Mouse (Mus musculus) forebrain, embryonic 13.5 days (tissue): ENCODE data around the gene 1700017B05Rik. TPM values are rescaled to one million over a fixed set of nuclear protein-coding genes. Genes with fewer than 3 reads are reported as not detected.

ENCODE experiments used
- ATAC-seq: fragments of 200-750 bp; cut with Nextera tagmentation; 2 replicates; pipeline ENCODE4 v1.8.0; 2017
- H3K27ac ChIP-seq: fragments of 300-500 bp; sonication (generic); 2 replicates; pipeline ENCODE4 v1.5.1; 2015; ENCODE audit warnings: inconsistent platforms, mild to moderate bottlenecking, moderate library complexity
- H3K27me3 ChIP-seq: fragments of 300-500 bp; sonication (generic); 2 replicates; pipeline ENCODE4 v1.6.1; 2015; ENCODE audit warnings: mild to moderate bottlenecking, inconsistent platforms
- H3K36me3 ChIP-seq: fragments of 300-500 bp; sonication (generic); 2 replicates; pipeline ENCODE4 v1.6.1; 2015; ENCODE audit warnings: mild to moderate bottlenecking, inconsistent platforms; ENCODE audit not compliant: poor library complexity, severe bottlenecking
- H3K4me1 ChIP-seq: fragments of 300-500 bp; sonication (generic); 2 replicates; pipeline ENCODE4 v1.6.1; 2015; ENCODE audit warnings: inconsistent platforms
- H3K4me2 ChIP-seq: fragments of 300-500 bp; sonication (generic); 2 replicates; pipeline ENCODE4 v1.6.1; 2015; ENCODE audit warnings: inconsistent platforms, mild to moderate bottlenecking, moderate library complexity
- H3K4me3 ChIP-seq: fragments of 300-500 bp; sonication (generic); 2 replicates; pipeline ENCODE4 v1.5.1; 2015; ENCODE audit warnings: mild to moderate bottlenecking, inconsistent platforms
- H3K9ac ChIP-seq: fragments of 300-500 bp; sonication (generic); 2 replicates; pipeline ENCODE4 v1.6.1; 2015; ENCODE audit warnings: mild to moderate bottlenecking, inconsistent platforms
- H3K9me3 ChIP-seq: fragments of 300-500 bp; sonication (generic); replicated peaks from 2 replicates; pipeline ENCODE4 v1.6.1; 2016; ENCODE audit warnings: inconsistent platforms
- WGBS: fragments of 180-500 bp; shearing (Covaris S2); methylation state at CpG from one replicate; pipeline ENCODE4 v1.1.7; 2015; 5-methylcytosine and 5-hydroxymethylcytosine counted together
- polyA plus RNA-seq: library from polyadenylated mRNA; unstranded; fragments of >200 nt; fragmentation: Nextera tagmentation; extraction: Ambion mirVana; gene quantifications from 2 replicates; pipeline ENCODE4 v1.2.1, GENCODE M21; 2015

1700017B05Rik gene
- polyA plus RNA-seq, 1 experiment from 2014 or later = 5.8 TPM

- Histone ChIP-seq H3K27me3 (no peaks in the 10 kb centered on the region), H3K4me2 (no peak overlapping the region), H3K36me3 (no peaks in the 10 kb centered on the region), H3K4me3 (no peak overlapping the region), H3K4me1 (no peaks in the 10 kb centered on the region), H3K27ac (no peak overlapping the region), H3K9ac (no peak overlapping the region), H3K9me3 (no peaks in the 10 kb centered on the region)
- 78% methylated on average over 3 of the region's 3 CpGs for WGBS
- ATAC-seq = no peak
Measured at GRCm38 (mm10) chr9:57294905-57295304, 32.5 kb upstream of the 1700017B05Rik start.

- 89% methylated on average over 6 of the region's 6 CpGs for WGBS
- Histone ChIP-seq H3K27ac (no peak overlapping the region), H3K36me3 (no peaks in the 10 kb centered on the region), H3K9ac (no peak overlapping the region), H3K4me2 (no peak overlapping the region), H3K4me3 (no peak overlapping the region), H3K4me1 (no peaks in the 10 kb centered on the region), H3K27me3 (no peaks in the 10 kb centered on the region), H3K9me3 (no peaks in the 10 kb centered on the region)
- ATAC-seq = no peak
Measured at GRCm38 (mm10) chr9:57287183-57287582, 24.8 kb upstream of the 1700017B05Rik start.

GRCm38 (mm10) chr9:57283311-57283710, 20.9 kb upstream of the 1700017B05Rik start:
- Histone ChIP-seq H3K4me2 (no peak overlapping the region), H3K27ac (no peak overlapping the region), H3K4me1 (peaks cover 10% of the 10 kb centered on the region), H3K36me3 (no peaks in the 10 kb centered on the region), H3K27me3 (no peaks in the 10 kb centered on the region), H3K9me3 (no peaks in the 10 kb centered on the region), H3K9ac (no peak overlapping the region), H3K4me3 (no peak overlapping the region)
- WGBS = 78% methylated on average over 4 of the region's 4 CpGs
- no peak for ATAC-seq

GRCm38 (mm10) chr9:57282686-57283085, 20.3 kb upstream of the 1700017B05Rik start:
- Histone ChIP-seq H3K27me3 (no peaks in the 10 kb centered on the region), H3K36me3 (no peaks in the 10 kb centered on the region), H3K4me3 (no peak overlapping the region), H3K27ac (no peak overlapping the region), H3K4me2 (no peak overlapping the region), H3K4me1 (peaks cover 10% of the 10 kb centered on the region), H3K9me3 (no peaks in the 10 kb centered on the region), H3K9ac (no peak overlapping the region)
- ATAC-seq = no peak
- WGBS = 81% methylated on average over 3 of the region's 3 CpGs

GRCm38 (mm10) chr9:57281549-57281948, 19.1 kb upstream of the 1700017B05Rik start:
- Histone ChIP-seq H3K4me1 (peaks cover 10% of the 10 kb centered on the region), H3K9ac (peak overlapping the region; percentile 61), H3K4me2 (peak overlapping the region; percentile 57), H3K4me3 (peak overlapping the region; percentile 20), H3K27ac (no peak overlapping the region), H3K36me3 (no peaks in the 10 kb centered on the region), H3K27me3 (no peaks in the 10 kb centered on the region), H3K9me3 (no peaks in the 10 kb centered on the region)
- peak; percentile 45; the same call in 1 of the 2 replicates for ATAC-seq
- 7% methylated on average over 20 of the region's 20 CpGs for WGBS

- Histone ChIP-seq H3K4me3 (no peak overlapping the region), H3K4me2 (no peak overlapping the region), H3K27ac (no peak overlapping the region), H3K4me1 (peaks cover 10% of the 10 kb centered on the region), H3K36me3 (no peaks in the 10 kb centered on the region), H3K9ac (no peak overlapping the region), H3K27me3 (no peaks in the 10 kb centered on the region), H3K9me3 (no peaks in the 10 kb centered on the region)
- 61% methylated on average over 4 of the region's 4 CpGs for WGBS
- no peak for ATAC-seq
Measured at GRCm38 (mm10) chr9:57279441-57279840, 17.0 kb upstream of the 1700017B05Rik start.

GRCm38 (mm10) chr9:57278268-57278667, 15.9 kb upstream of the 1700017B05Rik start:
- no peak overlapping the region for H3K27ac ChIP-seq
- H3K27me3 ChIP-seq = no peaks in the 10 kb centered on the region
- ATAC-seq = no peak
- H3K4me2 ChIP-seq = no peak overlapping the region
- no peak overlapping the region for H3K4me3 ChIP-seq
- WGBS = 79% methylated on average over 4 of the region's 4 CpGs
- no peaks in the 10 kb centered on the region for H3K36me3 ChIP-seq
- no peaks in the 10 kb centered on the region for H3K9me3 ChIP-seq
- H3K9ac ChIP-seq = no peak overlapping the region
- peaks cover 10% of the 10 kb centered on the region for H3K4me1 ChIP-seq

GRCm38 (mm10) chr9:57276311-57276710, 13.9 kb upstream of the 1700017B05Rik start:
- Histone ChIP-seq H3K4me3 (no peak overlapping the region), H3K27me3 (no peaks in the 10 kb centered on the region), H3K4me1 (peaks cover 6% of the 10 kb centered on the region; the same call in 1 of the 2 replicates), H3K4me2 (no peak overlapping the region), H3K36me3 (no peaks in the 10 kb centered on the region), H3K9me3 (no peaks in the 10 kb centered on the region), H3K27ac (no peak overlapping the region), H3K9ac (no peak overlapping the region)
- no peak for ATAC-seq

GRCm38 (mm10) chr9:57273805-57274494, 11.5 kb upstream of the 1700017B05Rik start:
- WGBS = 40% methylated on average over 6 of the region's 6 CpGs
- no peaks in the 10 kb centered on the region for H3K36me3 ChIP-seq
- no peak overlapping the region for H3K4me3 ChIP-seq
- no peak overlapping the region for H3K27ac ChIP-seq
- H3K4me1 ChIP-seq = peaks cover 26% of the 10 kb centered on the region
- ATAC-seq = no peak
- H3K9me3 ChIP-seq = no peaks in the 10 kb centered on the region
- no peak overlapping the region for H3K9ac ChIP-seq
- no peak overlapping the region for H3K4me2 ChIP-seq
- H3K27me3 ChIP-seq = no peaks in the 10 kb centered on the region

GRCm38 (mm10) chr9:57272902-57273804, 10.7 kb upstream of the 1700017B05Rik start:
- Histone ChIP-seq H3K36me3 (no peaks in the 10 kb centered on the region), H3K27me3 (no peaks in the 10 kb centered on the region), H3K4me1 (peaks cover 34% of the 10 kb centered on the region), H3K27ac (no peak overlapping the region), H3K9ac (no peak overlapping the region), H3K4me2 (no peak overlapping the region), H3K9me3 (no peaks in the 10 kb centered on the region), H3K4me3 (no peak overlapping the region)
- 71% methylated on average over 8 of the region's 8 CpGs for WGBS
- ATAC-seq = no peak

- no peaks in the 10 kb centered on the region for H3K9me3 ChIP-seq
- no peaks in the 10 kb centered on the region for H3K27me3 ChIP-seq
- WGBS = 51% methylated on average over 9 of the region's 9 CpGs
- ATAC-seq = no peak
- peaks cover 46% of the 10 kb centered on the region for H3K4me1 ChIP-seq
- H3K4me2 ChIP-seq = no peak overlapping the region
- H3K36me3 ChIP-seq = no peaks in the 10 kb centered on the region
- no peak overlapping the region for H3K27ac ChIP-seq
- H3K9ac ChIP-seq = no peak overlapping the region
- no peak overlapping the region for H3K4me3 ChIP-seq
Measured at GRCm38 (mm10) chr9:57271837-57272562, 9.6 kb upstream of the 1700017B05Rik start.

GRCm38 (mm10) chr9:57271081-57271480, 8.7 kb upstream of the 1700017B05Rik start:
- no peaks in the 10 kb centered on the region for H3K9me3 ChIP-seq
- H3K4me3 ChIP-seq = no peak overlapping the region
- no peaks in the 10 kb centered on the region for H3K36me3 ChIP-seq
- no peak overlapping the region for H3K4me2 ChIP-seq
- 67% methylated on average over 1 of the region's 1 CpGs for WGBS
- no peaks in the 10 kb centered on the region for H3K27me3 ChIP-seq
- peaks cover 46% of the 10 kb centered on the region for H3K4me1 ChIP-seq
- H3K27ac ChIP-seq = no peak overlapping the region
- no peak for ATAC-seq
- H3K9ac ChIP-seq = no peak overlapping the region
